Mouse (Mus musculus) neural tube, embryonic 11.5 days (tissue): ENCODE measurements around the gene Armc7. TPM values are rescaled to one million over a fixed set of nuclear protein-coding genes. Genes with fewer than 3 reads are reported as not detected.
A peak's percentile ranks its signal among the peaks of the same experiment; 100 is the strongest.
"Not testable (repeated sequence)": the region's sequence is repeated elsewhere in the genome, so short reads cannot be mapped to it uniquely, and the experiment has no call there.

Experiments
- ATAC-seq: fragments of 200-750 bp; cut with Nextera tagmentation; 2 replicates; pipeline ENCODE4 v1.8.0; 2017; ENCODE audit warnings: moderate number of reproducible peaks, mild to moderate bottlenecking, moderate TSS enrichment, moderate library complexity; ENCODE audit not compliant: insufficient read depth, low FRiP score, low TSS enrichment
- DNase-seq: peaks from one replicate; pipeline ENCODE4 v3.0.0-alpha.2; 2015; ENCODE audit warnings: low spot score
- H3K27ac ChIP-seq: fragments of 300-500 bp; sonication (generic); 2 replicates; pipeline ENCODE4 v1.5.1; 2014; ENCODE audit warnings: low read depth, mild to moderate bottlenecking, low read length
- H3K27me3 ChIP-seq: fragments of 300-500 bp; sonication (generic); 2 replicates; pipeline ENCODE4 v1.6.1; 2014; ENCODE audit warnings: mild to moderate bottlenecking, low read length, mixed read lengths; ENCODE audit not compliant: control insufficient read depth, insufficient read depth
- H3K36me3 ChIP-seq: fragments of 300-500 bp; sonication (generic); 2 replicates; pipeline ENCODE4 v1.6.1; 2014; ENCODE audit warnings: mild to moderate bottlenecking, low read length, moderate library complexity, mixed read lengths; ENCODE audit not compliant: control insufficient read depth, insufficient read depth
- H3K4me1 ChIP-seq: fragments of 300-500 bp; sonication (generic); 2 replicates; pipeline ENCODE4 v1.6.1; 2014; ENCODE audit warnings: low read length, mixed read lengths; ENCODE audit not compliant: control insufficient read depth, insufficient read depth
- H3K4me2 ChIP-seq: fragments of 300-500 bp; sonication (generic); 2 replicates; pipeline ENCODE4 v1.6.1; 2014; ENCODE audit warnings: low read depth, mild to moderate bottlenecking, moderate library complexity
- H3K4me3 ChIP-seq: fragments of 300-500 bp; sonication (generic); 2 replicates; pipeline ENCODE4 v1.5.1; 2014; ENCODE audit warnings: low read depth, low read length
- H3K9ac ChIP-seq: fragments of 300-500 bp; sonication (generic); 2 replicates; pipeline ENCODE4 v1.6.1; 2014; ENCODE audit warnings: mild to moderate bottlenecking, low read length
- H3K9me3 ChIP-seq: fragments of 300-500 bp; sonication (generic); 2 replicates; pipeline ENCODE4 v1.6.1; 2016; ENCODE audit warnings: low read length; ENCODE audit not compliant: control insufficient read depth
- WGBS: fragments of 180-500 bp; shearing (Covaris S2); extraction: QIAGEN DNeasy Blood & Tissue Kit; methylation state at CpG from one replicate; pipeline ENCODE4 v1.1.7; 2014; 5-methylcytosine and 5-hydroxymethylcytosine counted together
- polyA plus RNA-seq: library from polyadenylated mRNA; unstranded; fragments of >200 nt; fragmentation: Nextera tagmentation; extraction: Ambion mirVana; gene quantifications from 2 replicates; pipeline ENCODE4 v1.2.1, GENCODE M21; 2014

The Armc7 gene
- polyA plus RNA-seq, 1 experiment from 2014 or later = 8.3 TPM

DNA sequence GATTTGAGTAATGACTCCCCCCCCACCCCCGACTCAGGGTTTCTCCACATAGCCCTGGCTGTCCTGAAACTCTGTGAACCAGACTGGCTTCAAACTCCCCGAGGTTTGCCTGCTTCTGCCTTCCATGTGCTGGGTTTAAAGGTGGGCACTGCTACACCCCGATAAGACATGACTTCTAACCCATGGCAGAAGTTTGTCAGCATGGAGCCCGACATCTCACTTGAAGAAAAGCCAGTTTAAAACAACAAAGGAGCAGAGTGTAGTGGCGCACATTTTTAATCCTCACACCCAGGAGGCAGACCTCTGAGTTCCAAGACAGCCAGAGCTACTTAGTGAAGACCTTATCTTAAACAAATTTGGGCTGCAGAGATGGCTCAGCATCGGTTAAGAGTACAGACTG lies 16.9 kb downstream of the Armc7 start:
- DNase-seq (no peak), ATAC-seq (no peak)
- H3K27me3 ChIP-seq = no peaks in the 10 kb centered on the region
- no peak overlapping the region for H3K9ac ChIP-seq
- H3K4me1 ChIP-seq = peaks cover 3% of the 10 kb centered on the region
- peak overlapping the region; percentile 56 for H3K4me2 ChIP-seq
- WGBS = 44% methylated on average over 6 of the region's 6 CpGs
- no peaks in the 10 kb centered on the region for H3K9me3 ChIP-seq
- H3K36me3 ChIP-seq = peaks cover 3% of the 10 kb centered on the region; the same call in 1 of the 2 replicates
- H3K4me3 ChIP-seq = no peak overlapping the region
- H3K27ac ChIP-seq = no peak overlapping the region

GRCm38 (mm10) chr11:115496559-115496958 lies 21.1 kb downstream of the Armc7 start:
- H3K27ac ChIP-seq, H3K4me2 ChIP-seq, H3K9me3 ChIP-seq, H3K4me3 ChIP-seq, ATAC-seq, H3K9ac ChIP-seq, H3K4me1 ChIP-seq, H3K27me3 ChIP-seq, DNase-seq: not testable (repeated sequence)
- H3K36me3 ChIP-seq = peaks cover 13% of the 10 kb centered on the region
- WGBS = 92% methylated on average over 9 of the region's 9 CpGs

- Histone ChIP-seq H3K9ac (no peak overlapping the region), H3K4me2 (no peak overlapping the region), H3K27ac (no peak overlapping the region), H3K36me3 (peaks cover 17% of the 10 kb centered on the region), H3K27me3 (no peaks in the 10 kb centered on the region), H3K9me3 (no peaks in the 10 kb centered on the region), H3K4me3 (no peak overlapping the region), H3K4me1 (no peaks in the 10 kb centered on the region)
- ATAC-seq (no peak), DNase-seq (no peak)
- WGBS = 99% methylated on average over 6 of the region's 6 CpGs
Observed at GRCm38 (mm10) chr11:115502636-115503035, 27.2 kb downstream of the Armc7 start.

GRCm38 (mm10) chr11:115506586-115506985 lies 31.1 kb downstream of the Armc7 start:
- Histone ChIP-seq H3K4me3 (no peak overlapping the region), H3K4me2 (no peak overlapping the region), H3K27ac (no peak overlapping the region), H3K9ac (no peak overlapping the region), H3K27me3 (no peaks in the 10 kb centered on the region), H3K4me1 (peaks cover 26% of the 10 kb centered on the region), H3K36me3 (peaks cover 7% of the 10 kb centered on the region), H3K9me3 (no peaks in the 10 kb centered on the region)
- ATAC-seq (no peak), DNase-seq (no peak)
- 84% methylated on average over 3 of the region's 3 CpGs for WGBS

GRCm38 (mm10) chr11:115508061-115508460 lies 32.6 kb downstream of the Armc7 start:
- 84% methylated on average over 2 of the region's 2 CpGs for WGBS
- H3K27ac ChIP-seq = no peak overlapping the region
- H3K27me3 ChIP-seq = no peaks in the 10 kb centered on the region
- no peak overlapping the region for H3K4me2 ChIP-seq
- no peak overlapping the region for H3K4me3 ChIP-seq
- H3K36me3 ChIP-seq = no peaks in the 10 kb centered on the region
- H3K9me3 ChIP-seq = no peaks in the 10 kb centered on the region
- ATAC-seq = no peak
- DNase-seq = no peak
- H3K4me1 ChIP-seq = peaks cover 40% of the 10 kb centered on the region
- no peak overlapping the region for H3K9ac ChIP-seq

GRCm38 (mm10) chr11:115509773-115510506 lies 34.5 kb downstream of the Armc7 start:
- Histone ChIP-seq H3K9ac (0 out of 2 replicates have a peak overlapping the region, but pooled peaks have one; percentile 26), H3K27me3 (no peaks in the 10 kb centered on the region), H3K4me2 (peak overlapping the region; percentile 36), H3K9me3 (no peaks in the 10 kb centered on the region), H3K27ac (no peak overlapping the region), H3K4me3 (no peak overlapping the region), H3K36me3 (no peaks in the 10 kb centered on the region), H3K4me1 (peaks cover 40% of the 10 kb centered on the region)
- ATAC-seq (no peak), DNase-seq (no peak)
- WGBS = 51% methylated on average over 6 of the region's 6 CpGs

GRCm38 (mm10) chr11:115510507-115510888 lies 35.0 kb downstream of the Armc7 start:
- Histone ChIP-seq H3K4me3 (peak overlapping the region; percentile 4; the same call in 1 of the 2 replicates), H3K27me3 (no peaks in the 10 kb centered on the region), H3K27ac (no peak overlapping the region), H3K4me1 (peaks cover 40% of the 10 kb centered on the region), H3K9me3 (no peaks in the 10 kb centered on the region), H3K9ac (0 out of 2 replicates have a peak overlapping the region, but pooled peaks have one; percentile 26), H3K36me3 (no peaks in the 10 kb centered on the region), H3K4me2 (peak overlapping the region; percentile 36)
- DNase-seq (no peak), ATAC-seq (no peak)
- WGBS = 62% methylated on average over 5 of the region's 5 CpGs

DNA sequence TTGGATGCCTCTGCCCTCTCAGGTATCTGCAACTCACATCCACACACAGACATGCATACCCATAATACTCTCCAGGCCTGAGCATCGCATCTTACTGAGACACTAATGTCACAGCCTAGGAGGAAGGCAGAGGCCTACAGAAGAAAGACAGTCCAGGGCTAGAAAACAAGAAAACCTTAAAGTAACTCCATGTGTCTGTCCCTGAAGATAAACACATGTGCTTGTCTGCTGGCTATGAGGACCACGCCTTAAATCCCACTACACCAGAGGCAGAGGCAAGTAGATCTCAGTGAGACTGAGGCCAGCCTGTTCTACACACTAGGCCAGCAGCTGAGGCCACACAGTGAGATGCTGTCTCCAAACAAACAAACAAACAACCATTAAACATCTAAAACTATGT lies 35.7 kb downstream of the Armc7 start:
- H3K9ac ChIP-seq = peak overlapping the region; percentile 98
- 75% methylated on average over 2 of the region's 2 CpGs for WGBS
- peaks cover 40% of the 10 kb centered on the region for H3K4me1 ChIP-seq
- H3K27me3 ChIP-seq = no peaks in the 10 kb centered on the region
- no peak for DNase-seq
- no peak for ATAC-seq
- H3K9me3 ChIP-seq = no peaks in the 10 kb centered on the region
- H3K27ac ChIP-seq = no peak overlapping the region
- H3K4me3 ChIP-seq = peak overlapping the region; percentile 100
- no peaks in the 10 kb centered on the region for H3K36me3 ChIP-seq
- peak overlapping the region; percentile 96 for H3K4me2 ChIP-seq

GRCm38 (mm10) chr11:115512004-115512403 lies 36.5 kb downstream of the Armc7 start:
- ATAC-seq (no peak), DNase-seq (no peak)
- H3K4me2 ChIP-seq = peak overlapping the region; percentile 96
- H3K9ac ChIP-seq = peak overlapping the region; percentile 98
- no peaks in the 10 kb centered on the region for H3K27me3 ChIP-seq
- peak overlapping the region; percentile 100 for H3K4me3 ChIP-seq
- H3K27ac ChIP-seq = peak overlapping the region; percentile 64; the same call in 1 of the 2 replicates
- no peaks in the 10 kb centered on the region for H3K9me3 ChIP-seq
- H3K4me1 ChIP-seq = peaks cover 40% of the 10 kb centered on the region
- H3K36me3 ChIP-seq = no peaks in the 10 kb centered on the region
- 69% methylated on average over 3 of the region's 3 CpGs for WGBS
